Mouse (Mus musculus): ENCODE results near the gene D17Wsu92e. TPM values are rescaled to one million over a fixed set of nuclear protein-coding genes. Genes with fewer than 3 reads are reported as not detected.
A peak's percentile ranks its signal among the peaks of the same experiment; 100 is the strongest.

Gene D17Wsu92e
- polyA plus RNA-seq, 1 experiment from 2014 or later, result 19.6 TPM

GRCm38 (mm10) chr17:27823142-27823905 is 2.9 kb upstream of the D17Wsu92e start:
- Histone ChIP-seq H3K4me2 (ENCODE audit: low read length) (no peak overlapping the region), H3K9me3 (replicated peaks; ENCODE audit: low read length) (no peaks in the 10 kb centered on the region), H3K4me1 (replicated peaks; ENCODE audit: insufficient read depth, low read length) (peaks cover 14% of the 10 kb centered on the region), H3K27ac (no peak overlapping the region), H3K9ac (ENCODE audit: low read depth, low read length) (no peak overlapping the region), H3K27me3 (ENCODE audit: insufficient read depth, low read length) (no peaks in the 10 kb centered on the region), H3K4me3 (replicated peaks; ENCODE audit: low read depth, low read length) (no peak overlapping the region), H3K36me3 (ENCODE audit: insufficient read depth, low read length) (no peaks in the 10 kb centered on the region)
- ATAC-seq (replicated peaks; ENCODE audit: low FRiP score, low read depth), result no peak
- no peak for DNase-seq (ENCODE audit: low spot score)
- TF ChIP-seq CTCF (IDR thresholded peaks at IDR 0.05; ENCODE audit: low read depth), result no peak
- WGBS, result 80% methylated on average over 9 of the region's 9 CpGs

- H3K9me3 ChIP-seq (replicated peaks; ENCODE audit: low read length), result no peaks in the 10 kb centered on the region
- WGBS, result 57% methylated on average over 9 of the region's 9 CpGs
- TF ChIP-seq CTCF (IDR thresholded peaks at IDR 0.05; ENCODE audit: low read depth), result no peak
- H3K36me3 ChIP-seq (ENCODE audit: insufficient read depth, low read length), result no peaks in the 10 kb centered on the region
- peak overlapping the region; percentile 97 for H3K4me3 ChIP-seq (replicated peaks; ENCODE audit: low read depth, low read length)
- H3K27ac ChIP-seq, result peak overlapping the region; percentile 79
- no peak for DNase-seq (ENCODE audit: low spot score)
- H3K4me2 ChIP-seq (ENCODE audit: low read length), result peak overlapping the region; percentile 69
- H3K9ac ChIP-seq (ENCODE audit: low read depth, low read length), result peak overlapping the region; percentile 50; the same call in 1 of the 2 replicates
- no peaks in the 10 kb centered on the region for H3K27me3 ChIP-seq (ENCODE audit: insufficient read depth, low read length)
- no peak for ATAC-seq (replicated peaks; ENCODE audit: low FRiP score, low read depth)
- H3K4me1 ChIP-seq (replicated peaks; ENCODE audit: insufficient read depth, low read length), result peaks cover 20% of the 10 kb centered on the region
Measured at GRCm38 (mm10) chr17:27821407-27822338, 1.2 kb upstream of the D17Wsu92e start.

GRCm38 (mm10) chr17:27819971-27820567 is 379 bp downstream of the D17Wsu92e start:
- peak overlapping the region; percentile 93 for H3K9ac ChIP-seq (ENCODE audit: low read depth, low read length)
- ATAC-seq (replicated peaks; ENCODE audit: low FRiP score, low read depth), result peak; percentile 89
- H3K27me3 ChIP-seq (ENCODE audit: insufficient read depth, low read length), result no peaks in the 10 kb centered on the region
- no peaks in the 10 kb centered on the region for H3K36me3 ChIP-seq (ENCODE audit: insufficient read depth, low read length)
- H3K4me1 ChIP-seq (replicated peaks; ENCODE audit: insufficient read depth, low read length), result peaks cover 20% of the 10 kb centered on the region
- H3K4me3 ChIP-seq (replicated peaks; ENCODE audit: low read depth, low read length), result peak overlapping the region; percentile 97
- H3K4me2 ChIP-seq (ENCODE audit: low read length), result peak overlapping the region; percentile 95
- DNase-seq (ENCODE audit: low spot score), result peak; percentile 50
- no peak for TF ChIP-seq CTCF (IDR thresholded peaks at IDR 0.05; ENCODE audit: low read depth)
- H3K27ac ChIP-seq, result peak overlapping the region; percentile 92
- H3K9me3 ChIP-seq (replicated peaks; ENCODE audit: low read length), result no peaks in the 10 kb centered on the region
- under 1% methylated on average over 57 of the region's 62 CpGs for WGBS

- Histone ChIP-seq H3K9ac (ENCODE audit: low read depth, low read length) (peak overlapping the region; percentile 93), H3K4me1 (replicated peaks; ENCODE audit: insufficient read depth, low read length) (peaks cover 20% of the 10 kb centered on the region)
- under 1% methylated on average over 20 of the region's 20 CpGs for WGBS
Measured at GRCm38 (mm10) chr17:27819521-27819970, 902 bp downstream of the D17Wsu92e start.

GRCm38 (mm10) chr17:27819011-27819410 is 1.4 kb downstream of the D17Wsu92e start:
- peak overlapping the region; percentile 97 for H3K4me3 ChIP-seq (replicated peaks; ENCODE audit: low read depth, low read length)
- H3K36me3 ChIP-seq (ENCODE audit: insufficient read depth, low read length), result no peaks in the 10 kb centered on the region
- WGBS, result 3% methylated on average over 7 of the region's 7 CpGs
- peak overlapping the region; percentile 93 for H3K9ac ChIP-seq (ENCODE audit: low read depth, low read length)
- no peak for ATAC-seq (replicated peaks; ENCODE audit: low FRiP score, low read depth)
- no peaks in the 10 kb centered on the region for H3K27me3 ChIP-seq (ENCODE audit: insufficient read depth, low read length)
- no peaks in the 10 kb centered on the region for H3K9me3 ChIP-seq (replicated peaks; ENCODE audit: low read length)
- no peak for DNase-seq (ENCODE audit: low spot score)
- H3K4me1 ChIP-seq (replicated peaks; ENCODE audit: insufficient read depth, low read length), result peaks cover 20% of the 10 kb centered on the region
- peak overlapping the region; percentile 95 for H3K4me2 ChIP-seq (ENCODE audit: low read length)
- no peak for TF ChIP-seq CTCF (IDR thresholded peaks at IDR 0.05; ENCODE audit: low read depth)
- peak overlapping the region; percentile 92 for H3K27ac ChIP-seq

More at GRCm38 (mm10) chr17:27819521-27819970, 902 bp downstream of the D17Wsu92e start:
- TF ChIP-seq CTCF (IDR thresholded peaks at IDR 0.05; ENCODE audit: low read depth), result no peak
- Histone ChIP-seq H3K36me3 (ENCODE audit: insufficient read depth, low read length) (no peaks in the 10 kb centered on the region), H3K27ac (peak overlapping the region; percentile 92), H3K4me2 (ENCODE audit: low read length) (peak overlapping the region; percentile 95), H3K27me3 (ENCODE audit: insufficient read depth, low read length) (no peaks in the 10 kb centered on the region), H3K9me3 (replicated peaks; ENCODE audit: low read length) (no peaks in the 10 kb centered on the region), H3K4me3 (replicated peaks; ENCODE audit: low read depth, low read length) (peak overlapping the region; percentile 97)
- DNase-seq (ENCODE audit: low spot score), result peak; percentile 59
- no peak for ATAC-seq (replicated peaks; ENCODE audit: low FRiP score, low read depth)

- Histone ChIP-seq H3K4me3 (replicated peaks; ENCODE audit: low read depth, low read length) (no peak overlapping the region), H3K9me3 (replicated peaks; ENCODE audit: low read length) (no peaks in the 10 kb centered on the region), H3K36me3 (ENCODE audit: insufficient read depth, low read length) (no peaks in the 10 kb centered on the region), H3K4me2 (ENCODE audit: low read length) (no peak overlapping the region), H3K27ac (no peak overlapping the region), H3K9ac (ENCODE audit: low read depth, low read length) (no peak overlapping the region), H3K4me1 (replicated peaks; ENCODE audit: insufficient read depth, low read length) (peaks cover 16% of the 10 kb centered on the region), H3K27me3 (ENCODE audit: insufficient read depth, low read length) (no peaks in the 10 kb centered on the region)
- DNase-seq (ENCODE audit: low spot score), result no peak
- ATAC-seq (replicated peaks; ENCODE audit: low FRiP score, low read depth), result no peak
- TF ChIP-seq CTCF (IDR thresholded peaks at IDR 0.05; ENCODE audit: low read depth), result no peak
Measured at GRCm38 (mm10) chr17:27814606-27815005, 5.8 kb downstream of the D17Wsu92e start.

All from kidney, postnatal 0 days (tissue).